Mouse (Mus musculus): Measurements from ENCODE around the gene Bach1. TPM values are rescaled to one million over a fixed set of nuclear protein-coding genes. Genes with fewer than 3 reads are reported as not detected.

Gene Bach1
- polyA plus RNA-seq, 1 experiment from 2014 or later: 15.9 TPM

- H3K4me1 ChIP-seq (ENCODE audit: control insufficient read depth, insufficient read depth, low read length): peaks cover 6% of the 10 kb centered on the region; the same call in 1 of the 2 replicates
- H3K36me3 ChIP-seq (ENCODE audit: control insufficient read depth, insufficient read depth, low read length): peaks cover 6% of the 10 kb centered on the region; the same call in 1 of the 2 replicates
- ATAC-seq (ENCODE audit: insufficient number of reproducible peaks, low FRiP score, low TSS enrichment, low read depth): no peak
These were observed 20.3 kb downstream of the Bach1 start for GRCm38 (mm10) chr16:87719071-87719470.

GRCm38 (mm10) chr16:87719688-87720283, 21.0 kb downstream of the Bach1 start:
- Histone ChIP-seq H3K9me3 (ENCODE audit: control insufficient read depth, low read length) (no peaks in the 10 kb centered on the region), H3K4me3 (ENCODE audit: low read depth, low read length) (no peak overlapping the region), H3K4me1 (ENCODE audit: control insufficient read depth, insufficient read depth, low read length) (peaks cover 6% of the 10 kb centered on the region; the same call in 1 of the 2 replicates), H3K27me3 (ENCODE audit: control insufficient read depth, insufficient read depth, low read length) (no peaks in the 10 kb centered on the region), H3K9ac (ENCODE audit: low read length) (no peak overlapping the region), H3K27ac (replicated peaks; ENCODE audit: low read depth, low read length) (no peak overlapping the region), H3K36me3 (ENCODE audit: control insufficient read depth, insufficient read depth, low read length) (peaks cover 6% of the 10 kb centered on the region; the same call in 1 of the 2 replicates), H3K4me2 (ENCODE audit: low read depth, severe bottlenecking) (no peak overlapping the region)
- WGBS: 93% methylated on average over 23 of the region's 23 CpGs
- DNase-seq (ENCODE audit: low spot score) (no peak), ATAC-seq (ENCODE audit: insufficient number of reproducible peaks, low FRiP score, low TSS enrichment, low read depth) (no peak)

More at GRCm38 (mm10) chr16:87719071-87719470, 20.3 kb downstream of the Bach1 start:
- no peak overlapping the region for H3K4me3 ChIP-seq (ENCODE audit: low read depth, low read length)
- H3K27ac ChIP-seq (replicated peaks; ENCODE audit: low read depth, low read length): no peak overlapping the region
- H3K27me3 ChIP-seq (ENCODE audit: control insufficient read depth, insufficient read depth, low read length): no peaks in the 10 kb centered on the region
- no peak for DNase-seq (ENCODE audit: low spot score)
- H3K9me3 ChIP-seq (ENCODE audit: control insufficient read depth, low read length): no peaks in the 10 kb centered on the region
- H3K4me2 ChIP-seq (ENCODE audit: low read depth, severe bottlenecking): no peak overlapping the region
- no peak overlapping the region for H3K9ac ChIP-seq (ENCODE audit: low read length)
- whole genome bisulfite sequencing: 90% methylated on average over 11 of the region's 11 CpGs

- no peak for ATAC-seq (ENCODE audit: insufficient number of reproducible peaks, low FRiP score, low TSS enrichment, low read depth)
- Histone ChIP-seq H3K9ac (ENCODE audit: low read length) (no peak overlapping the region), H3K9me3 (ENCODE audit: control insufficient read depth, low read length) (no peaks in the 10 kb centered on the region), H3K36me3 (ENCODE audit: control insufficient read depth, insufficient read depth, low read length) (peaks cover 6% of the 10 kb centered on the region; the same call in 1 of the 2 replicates), H3K27me3 (ENCODE audit: control insufficient read depth, insufficient read depth, low read length) (no peaks in the 10 kb centered on the region), H3K4me2 (ENCODE audit: low read depth, severe bottlenecking) (no peak overlapping the region), H3K4me3 (ENCODE audit: low read depth, low read length) (no peak overlapping the region), H3K4me1 (ENCODE audit: control insufficient read depth, insufficient read depth, low read length) (peaks cover 3% of the 10 kb centered on the region; the same call in 1 of the 2 replicates), H3K27ac (replicated peaks; ENCODE audit: low read depth, low read length) (no peak overlapping the region)
- no peak for DNase-seq (ENCODE audit: low spot score)
- 96% methylated on average over 24 of the region's 24 CpGs for WGBS
These were observed 22.2 kb downstream of the Bach1 start for GRCm38 (mm10) chr16:87720851-87721409.

- WGBS: 96% methylated on average over 5 of the region's 5 CpGs
- Histone ChIP-seq H3K27me3 (ENCODE audit: control insufficient read depth, insufficient read depth, low read length) (no peaks in the 10 kb centered on the region), H3K27ac (replicated peaks; ENCODE audit: low read depth, low read length) (no peak overlapping the region), H3K36me3 (ENCODE audit: control insufficient read depth, insufficient read depth, low read length) (peaks cover 6% of the 10 kb centered on the region; the same call in 1 of the 2 replicates), H3K4me1 (ENCODE audit: control insufficient read depth, insufficient read depth, low read length) (no peaks in the 10 kb centered on the region), H3K4me2 (ENCODE audit: low read depth, severe bottlenecking) (no peak overlapping the region), H3K4me3 (ENCODE audit: low read depth, low read length) (no peak overlapping the region), H3K9me3 (ENCODE audit: control insufficient read depth, low read length) (no peaks in the 10 kb centered on the region), H3K9ac (ENCODE audit: low read length) (no peak overlapping the region)
- DNase-seq (ENCODE audit: low spot score): no peak
- ATAC-seq (ENCODE audit: insufficient number of reproducible peaks, low FRiP score, low TSS enrichment, low read depth): no peak
These were observed 24.1 kb downstream of the Bach1 start for GRCm38 (mm10) chr16:87722857-87723256.

- no peaks in the 10 kb centered on the region for H3K4me1 ChIP-seq (ENCODE audit: control insufficient read depth, insufficient read depth, low read length)
- peaks cover 6% of the 10 kb centered on the region; the same call in 1 of the 2 replicates for H3K36me3 ChIP-seq (ENCODE audit: control insufficient read depth, insufficient read depth, low read length)
- WGBS: 91% methylated on average over 15 of the region's 15 CpGs
- no peak overlapping the region for H3K4me3 ChIP-seq (ENCODE audit: low read depth, low read length)
- no peak for ATAC-seq (ENCODE audit: insufficient number of reproducible peaks, low FRiP score, low TSS enrichment, low read depth)
- DNase-seq (ENCODE audit: low spot score): no peak
- H3K9me3 ChIP-seq (ENCODE audit: control insufficient read depth, low read length): no peaks in the 10 kb centered on the region
- H3K4me2 ChIP-seq (ENCODE audit: low read depth, severe bottlenecking): no peak overlapping the region
- no peaks in the 10 kb centered on the region for H3K27me3 ChIP-seq (ENCODE audit: control insufficient read depth, insufficient read depth, low read length)
- H3K27ac ChIP-seq (replicated peaks; ENCODE audit: low read depth, low read length): no peak overlapping the region
- H3K9ac ChIP-seq (ENCODE audit: low read length): no peak overlapping the region
These were observed 24.7 kb downstream of the Bach1 start for GRCm38 (mm10) chr16:87723479-87723878.

GRCm38 (mm10) chr16:87724826-87725225, 26.1 kb downstream of the Bach1 start:
- WGBS: 92% methylated on average over 4 of the region's 4 CpGs
- no peak overlapping the region for H3K9ac ChIP-seq (ENCODE audit: low read length)
- H3K27me3 ChIP-seq (ENCODE audit: control insufficient read depth, insufficient read depth, low read length): no peaks in the 10 kb centered on the region
- no peak overlapping the region for H3K4me3 ChIP-seq (ENCODE audit: low read depth, low read length)
- H3K4me1 ChIP-seq (ENCODE audit: control insufficient read depth, insufficient read depth, low read length): no peaks in the 10 kb centered on the region
- no peaks in the 10 kb centered on the region for H3K9me3 ChIP-seq (ENCODE audit: control insufficient read depth, low read length)
- H3K27ac ChIP-seq (replicated peaks; ENCODE audit: low read depth, low read length): no peak overlapping the region
- no peak overlapping the region for H3K4me2 ChIP-seq (ENCODE audit: low read depth, severe bottlenecking)
- DNase-seq (ENCODE audit: low spot score) (no peak), ATAC-seq (ENCODE audit: insufficient number of reproducible peaks, low FRiP score, low TSS enrichment, low read depth) (no peak)
- peaks cover 6% of the 10 kb centered on the region; the same call in 1 of the 2 replicates for H3K36me3 ChIP-seq (ENCODE audit: control insufficient read depth, insufficient read depth, low read length)

GRCm38 (mm10) chr16:87725241-87725640, 26.5 kb downstream of the Bach1 start:
- H3K36me3 ChIP-seq (ENCODE audit: control insufficient read depth, insufficient read depth, low read length): peaks cover 9% of the 10 kb centered on the region

GRCm38 (mm10) chr16:87725963-87726362, 27.2 kb downstream of the Bach1 start:
- WGBS: 96% methylated on average over 21 of the region's 21 CpGs
- no peak overlapping the region for H3K4me3 ChIP-seq (ENCODE audit: low read depth, low read length)
- H3K27ac ChIP-seq (replicated peaks; ENCODE audit: low read depth, low read length): no peak overlapping the region
- H3K27me3 ChIP-seq (ENCODE audit: control insufficient read depth, insufficient read depth, low read length): no peaks in the 10 kb centered on the region
- DNase-seq (ENCODE audit: low spot score) (no peak), ATAC-seq (ENCODE audit: insufficient number of reproducible peaks, low FRiP score, low TSS enrichment, low read depth) (no peak)
- no peak overlapping the region for H3K4me2 ChIP-seq (ENCODE audit: low read depth, severe bottlenecking)
- no peaks in the 10 kb centered on the region for H3K9me3 ChIP-seq (ENCODE audit: control insufficient read depth, low read length)
- no peak overlapping the region for H3K9ac ChIP-seq (ENCODE audit: low read length)
- H3K36me3 ChIP-seq (ENCODE audit: control insufficient read depth, insufficient read depth, low read length): peaks cover 11% of the 10 kb centered on the region
- no peaks in the 10 kb centered on the region for H3K4me1 ChIP-seq (ENCODE audit: control insufficient read depth, insufficient read depth, low read length)

More at GRCm38 (mm10) chr16:87725241-87725640, 26.5 kb downstream of the Bach1 start:
- Histone ChIP-seq H3K4me2 (ENCODE audit: low read depth, severe bottlenecking) (no peak overlapping the region), H3K27me3 (ENCODE audit: control insufficient read depth, insufficient read depth, low read length) (no peaks in the 10 kb centered on the region), H3K4me3 (ENCODE audit: low read depth, low read length) (no peak overlapping the region), H3K9me3 (ENCODE audit: control insufficient read depth, low read length) (no peaks in the 10 kb centered on the region), H3K27ac (replicated peaks; ENCODE audit: low read depth, low read length) (no peak overlapping the region), H3K9ac (ENCODE audit: low read length) (no peak overlapping the region), H3K4me1 (ENCODE audit: control insufficient read depth, insufficient read depth, low read length) (no peaks in the 10 kb centered on the region)
- 90% methylated on average over 5 of the region's 5 CpGs for WGBS
- DNase-seq (ENCODE audit: low spot score) (no peak), ATAC-seq (ENCODE audit: insufficient number of reproducible peaks, low FRiP score, low TSS enrichment, low read depth) (no peak)
